Mouse (Mus musculus) sigmoid colon, adult 10 weeks (tissue): ENCODE results near the gene Dnm3. TPM values are rescaled to one million over a fixed set of nuclear protein-coding genes. Genes with fewer than 3 reads are reported as not detected.

Source experiments
- polyA plus RNA-seq: library from polyadenylated mRNA; stranded (reverse); fragments of 350-450 nt; fragmentation: Illumina TruSeq; extraction: RNeasy Lipid Tissue Mini Kit (QIAGEN cat#74804); gene quantifications from one replicate; pipeline ENCODE4 v1.2.3, GENCODE M21; 2014; ENCODE audit warnings: low read depth, low replicate concordance

The Dnm3 gene
- polyA plus RNA-seq = 4.5 TPM

DNA sequence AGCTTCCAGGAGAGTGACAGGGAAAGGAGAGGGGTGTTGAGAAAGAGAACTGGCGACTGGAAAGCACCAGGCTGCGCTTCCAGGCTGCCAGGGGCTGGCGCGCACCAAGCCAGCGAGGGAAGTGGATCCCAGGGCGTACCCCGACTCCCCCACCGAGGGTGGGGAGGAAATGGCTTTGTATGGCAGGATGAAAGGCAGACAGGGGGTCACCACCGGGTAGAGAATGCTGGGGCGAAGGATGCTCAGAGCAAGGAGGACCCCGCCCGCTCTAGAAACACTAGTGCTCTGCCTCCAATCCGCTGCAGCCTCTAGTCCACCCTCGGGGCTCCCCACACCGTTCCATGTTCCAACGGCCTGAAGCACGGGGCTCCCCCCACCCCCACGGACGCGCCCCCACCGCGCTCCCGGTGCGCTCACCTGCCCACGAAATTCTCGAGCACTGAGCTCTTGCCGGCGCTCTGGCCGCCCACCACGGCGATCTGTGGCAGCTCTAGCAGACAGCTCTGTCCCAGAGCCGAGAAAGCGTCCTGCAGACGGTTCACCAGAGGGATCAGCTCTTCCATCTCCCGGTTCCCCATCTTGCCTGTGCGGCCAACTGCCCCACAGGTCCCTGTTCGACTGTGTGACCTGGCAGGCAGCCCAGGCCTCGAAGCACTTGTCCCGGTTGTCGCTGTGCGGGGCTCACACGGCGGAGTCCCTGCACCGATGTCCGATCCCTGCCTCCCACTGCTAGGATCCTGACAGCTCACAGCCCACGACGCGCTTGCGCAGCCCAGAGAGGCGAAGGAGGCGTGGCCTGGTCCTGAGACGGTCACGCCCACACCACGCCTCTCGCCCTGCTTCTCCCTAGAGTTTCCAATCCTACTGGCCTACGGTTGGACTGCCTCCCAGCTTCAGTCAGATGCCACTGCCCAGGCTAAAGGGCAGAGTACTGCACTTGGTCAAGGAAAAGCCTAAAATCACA lies at the start of gene Dnm3:
Gene Dnm3, minus strand, starts transcription at position 789 of the 964 bp plus-strand sequence.

DNA sequence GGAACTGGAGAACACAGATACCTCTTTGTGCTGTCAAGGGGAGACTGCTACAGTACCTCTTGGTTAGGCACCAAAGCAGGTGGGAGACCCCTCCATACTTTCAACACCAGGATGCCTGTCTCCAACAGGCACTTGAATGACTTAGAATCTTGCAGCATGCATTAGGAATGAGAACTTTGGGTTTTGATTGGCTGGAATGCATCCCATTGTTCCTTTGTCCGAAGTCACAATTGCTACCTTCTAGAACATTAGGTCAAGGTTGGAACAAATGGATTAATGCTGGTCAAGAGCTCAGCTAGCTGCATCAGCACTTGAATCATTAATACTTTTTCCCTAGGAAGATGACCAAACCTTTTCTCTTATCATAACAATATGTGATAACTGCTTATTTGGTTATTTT lies 498.3 kb downstream of the Dnm3 start, which contains the start of gene 4930558K02Rik:
Gene 4930558K02Rik, minus strand, starts transcription at position 101 of the 400 bp plus-strand sequence.

DNA sequence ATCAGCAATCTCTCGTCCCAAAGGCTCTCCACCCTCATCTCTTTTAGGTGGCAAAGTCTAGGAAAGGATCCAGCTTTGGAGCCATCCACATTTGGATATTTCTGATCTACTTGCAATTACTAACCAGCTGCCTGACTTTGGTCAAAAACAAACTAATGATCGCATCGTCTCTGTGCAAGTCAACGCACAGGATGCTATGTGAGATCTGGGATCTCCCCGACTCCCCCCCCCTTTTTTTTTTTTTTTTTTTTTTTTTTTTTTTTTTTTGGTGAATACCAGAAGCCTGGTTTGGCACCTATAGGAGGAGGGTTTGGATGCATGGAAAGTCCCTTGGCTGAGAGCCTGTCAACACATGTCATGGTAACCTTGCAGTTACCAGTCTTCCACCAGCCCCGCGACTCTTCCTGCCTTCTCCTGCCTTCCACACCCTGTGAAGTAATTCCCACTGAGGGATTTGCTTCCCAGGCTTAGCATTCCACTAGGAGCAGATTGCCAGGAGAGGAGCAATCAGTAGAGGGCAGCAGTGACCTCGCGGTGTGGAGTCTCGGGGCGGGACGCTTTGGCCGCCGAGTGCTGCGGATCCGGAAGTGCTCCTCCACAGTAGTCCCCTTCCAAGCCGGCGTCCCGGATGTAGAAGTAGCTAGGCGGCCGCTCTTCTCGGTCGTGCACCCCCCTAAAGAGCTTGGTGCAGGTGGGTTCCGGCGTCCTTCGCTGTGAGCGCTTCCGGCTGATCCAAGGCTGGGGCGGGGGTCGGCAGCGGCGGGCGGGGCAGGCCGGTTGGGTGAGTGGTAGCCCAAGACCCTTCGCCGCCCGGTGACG lies 509.0 kb downstream of the Dnm3 start, which contains the start of gene Pigc:
Gene Pigc, plus strand, starts transcription at position 598 of the 819 bp plus-strand sequence.

Other genes starting within 250 kb of the Dnm3 start
- gene Mettl13, start 70.5 kb upstream of the Dnm3 start, polyA plus RNA-seq = 2.1 TPM
- 192 TPM for gene Vamp4, start 92.5 kb upstream of the Dnm3 start, polyA plus RNA-seq
- gene Myoc, start 161.1 kb upstream of the Dnm3 start, polyA plus RNA-seq = 0.28 TPM
- gene Myocos, start 180.2 kb upstream of the Dnm3 start, polyA plus RNA-seq = not detected